Mouse (Mus musculus) ovary, adult 2 months (tissue): Measurements from ENCODE around the gene Fam205c. TPM values are rescaled to one million over a fixed set of nuclear protein-coding genes. Genes with fewer than 3 reads are reported as not detected.

ENCODE experiments used
- polyA plus RNA-seq: library from polyadenylated mRNA; depleted of rRNA; stranded (reverse); fragments of >200 nt; gene quantifications from 2 replicates; pipeline ENCODE4 v1.2.3, GENCODE M21; 2012; rRNA removed

Fam205c gene
- not detected in 2 replicates for polyA plus RNA-seq

DNA sequence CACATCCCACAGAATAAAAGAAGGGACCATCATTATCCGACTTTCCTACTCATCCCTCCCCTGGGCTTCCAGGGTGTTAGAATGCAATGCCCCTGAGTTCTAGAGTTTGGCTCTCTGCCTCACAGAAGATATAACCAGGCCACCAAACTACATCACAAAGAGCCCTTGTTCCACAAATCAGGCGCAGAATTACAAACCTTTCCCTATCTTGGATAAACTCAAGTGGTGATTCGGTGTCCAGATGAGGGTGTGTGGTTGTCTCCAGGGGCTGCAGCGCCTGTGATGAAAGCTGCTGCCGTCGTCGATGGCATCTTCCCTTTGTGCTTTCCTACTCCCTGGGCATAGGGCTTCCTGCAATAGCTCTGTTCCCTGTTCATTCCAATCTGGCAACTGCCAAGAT is at the start of gene Fam205c:
TSS of gene Fam205c (minus strand) at position 101 of the 400 bp plus-strand sequence.

DNA sequence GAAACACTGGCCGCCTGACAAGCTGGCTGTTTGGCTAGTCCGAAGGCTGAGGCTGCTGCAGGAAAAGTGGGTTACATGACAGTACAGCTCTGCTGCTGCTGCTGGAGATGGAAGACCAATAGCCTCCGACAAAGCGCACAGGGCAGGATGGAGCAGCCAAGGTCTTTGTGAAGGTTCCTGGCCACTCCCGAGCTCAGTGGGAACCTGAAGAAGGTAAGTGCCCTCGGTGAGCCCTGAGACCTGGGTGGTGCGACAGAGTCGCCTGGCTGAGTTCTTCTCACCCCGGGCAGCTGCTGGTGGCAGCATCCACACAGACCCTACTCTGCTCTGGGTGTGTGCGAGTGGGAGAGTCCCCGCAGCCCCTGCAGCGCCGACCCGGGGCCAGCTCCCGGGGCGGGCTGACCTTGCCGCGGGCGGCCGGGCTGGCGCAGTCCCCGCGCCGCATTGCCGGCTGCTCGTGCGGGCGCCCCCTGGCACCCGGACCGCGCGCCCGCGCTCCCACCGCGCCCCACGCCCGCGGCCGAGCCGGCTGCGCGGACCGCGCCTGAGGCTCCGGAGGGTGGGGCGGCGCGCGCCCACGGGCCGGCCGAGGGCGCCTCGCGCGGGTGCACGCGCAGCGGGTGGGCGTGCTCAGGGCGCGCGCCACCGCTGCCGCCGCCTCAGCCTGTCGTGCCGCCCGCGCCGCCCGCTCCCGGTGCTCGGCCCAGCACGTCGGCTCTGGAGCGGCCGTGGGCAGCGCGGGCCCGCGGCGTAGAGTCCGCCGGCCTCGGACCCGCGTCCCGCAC is 42.8 kb upstream of the Fam205c start, which contains the start of gene Phf24:
TSS of gene Phf24 (plus strand) at position 44 of the 785 bp plus-strand sequence.

DNA sequence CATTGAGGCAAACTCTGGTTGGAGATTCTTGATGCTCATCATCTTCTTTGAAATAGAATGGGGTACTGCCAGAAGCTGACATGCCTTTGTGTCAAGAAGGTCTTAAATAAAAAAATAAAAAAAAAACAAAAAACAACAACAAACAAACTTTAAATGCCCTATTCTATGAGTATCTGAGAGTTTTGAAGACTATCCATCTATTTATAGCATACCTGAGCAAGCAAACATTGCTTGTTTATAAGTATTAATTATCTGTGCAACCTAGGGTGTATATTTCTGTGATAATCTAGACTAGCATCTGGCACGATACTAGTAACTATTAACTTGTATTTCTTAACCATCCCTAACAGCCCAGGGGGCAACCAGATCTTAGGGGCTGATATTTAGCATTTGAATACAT is 17.4 kb downstream of the Fam205c start, which contains the start of gene Gm12394:
TSS of gene Gm12394 (minus strand) at position 101 of the 400 bp plus-strand sequence.

GRCm38 (mm10) chr4:42853788-42854187 is 20.2 kb downstream of the Fam205c start, which contains the start of gene Fam205a1:
TSS of gene Fam205a1 (minus strand) at chr4:42853888.

Other genes starting within 250 kb of the Fam205c start
- 1.9 TPM in 2 replicates for gene Gm2564, start 244.5 kb downstream of the Fam205c start, polyA plus RNA-seq
- not detected in 2 replicates for gene Ccl27b, start 219.0 kb downstream of the Fam205c start, polyA plus RNA-seq
- gene Il11ra2, start 212.3 kb downstream of the Fam205c start, polyA plus RNA-seq = 0.64 and 0.77 TPM in 2 replicates
- not detected in 2 replicates for gene 4930578G10Rik, start 138.7 kb downstream of the Fam205c start, polyA plus RNA-seq
- gene Ccl19, start 117.7 kb downstream of the Fam205c start, polyA plus RNA-seq = 3.7 and 5.9 TPM in 2 replicates
- 130 and 161 TPM in 2 replicates for gene Ccl21a, start 100.2 kb downstream of the Fam205c start, polyA plus RNA-seq
- not detected in 2 replicates for gene Fam205a1, start 20.3 kb downstream of the Fam205c start, polyA plus RNA-seq
- gene Gm12394, start 17.5 kb downstream of the Fam205c start, polyA plus RNA-seq = not detected in 2 replicates
- 3.9 and 6.2 TPM in 2 replicates for gene Phf24, start 42.4 kb upstream of the Fam205c start, polyA plus RNA-seq
- gene Dnajb5, start 75.6 kb upstream of the Fam205c start, polyA plus RNA-seq = 8.6 and 8.7 TPM in 2 replicates
- not detected in 2 replicates for gene 1700022I11Rik, start 95.4 kb upstream of the Fam205c start, polyA plus RNA-seq
- gene Vcp, start 126.3 kb upstream of the Fam205c start, polyA plus RNA-seq = 187 and 349 TPM in 2 replicates
- 12.6 and 15.2 TPM in 2 replicates for gene Fancg, start 136.3 kb upstream of the Fam205c start, polyA plus RNA-seq
- 20.6 and 22.7 TPM in 2 replicates for gene Pigo, start 151.6 kb upstream of the Fam205c start, polyA plus RNA-seq
- 105 and 125 TPM in 2 replicates for gene Stoml2, start 157.5 kb upstream of the Fam205c start, polyA plus RNA-seq
- gene Fam214b, start 172.0 kb upstream of the Fam205c start, polyA plus RNA-seq = 17.5 and 17.7 TPM in 2 replicates
- 21.5 and 23.5 TPM in 2 replicates for gene Unc13b, start 184.7 kb upstream of the Fam205c start, polyA plus RNA-seq